Mouse (Mus musculus) G1E (cell line): Measurements from ENCODE around the gene Tmem106a. TPM values are rescaled to one million over a fixed set of nuclear protein-coding genes. Genes with fewer than 3 reads are reported as not detected.

Experiments
- ATAC-seq: 2 replicates; pipeline ENCODE4 v1.8.0; 2016; ENCODE audit warnings: mild to moderate bottlenecking; ENCODE audit not compliant: insufficient number of reproducible peaks, poor library complexity, low FRiP score, severe bottlenecking; ENCODE audit errors: extremely low read depth
- DNase-seq: peaks from one replicate; pipeline ENCODE4 v3.0.0; 2012; ENCODE audit warnings: low spot score
- H3K27me3 ChIP-seq: 2 replicates; pipeline ENCODE4 v1.6.1; 2012; ENCODE audit warnings: mild to moderate bottlenecking, low read length, inconsistent platforms; ENCODE audit not compliant: insufficient read depth
- H3K36me3 ChIP-seq: replicated peaks from 2 replicates; pipeline ENCODE3; 2012; ENCODE audit warnings: mild to moderate bottlenecking, inconsistent platforms
- H3K4me1 ChIP-seq: 2 replicates; pipeline ENCODE4 v1.6.1; 2012; ENCODE audit warnings: low read depth, low read length, inconsistent platforms, mixed read lengths; ENCODE audit not compliant: insufficient read depth
- H3K4me3 ChIP-seq: 2 replicates; pipeline ENCODE4 v1.5.1; 2012; ENCODE audit warnings: low read depth, mild to moderate bottlenecking, inconsistent platforms, low read length, moderate library complexity, mixed read lengths
- H3K9me3 ChIP-seq: replicated peaks from 2 replicates; pipeline ENCODE4 v1.6.1; 2012; ENCODE audit warnings: inconsistent platforms
- CTCF ChIP-seq: IDR thresholded peaks from 2 replicates; pipeline ENCODE4 v1.5.1; 2012; ENCODE audit warnings: low read depth, low read length, inconsistent platforms, mixed read lengths
- GATA1 ChIP-seq: IDR thresholded peaks from 2 replicates; pipeline ENCODE4 v1.6.1; 2012; ENCODE audit warnings: borderline replicate concordance, low read length, inconsistent platforms, mixed read lengths
- GATA2 ChIP-seq: IDR thresholded peaks from 2 replicates; pipeline ENCODE4 v1.6.1; 2012; ENCODE audit warnings: low read depth, low read length, inconsistent platforms, borderline replicate concordance
- POLR2AphosphoS5 ChIP-seq: IDR thresholded peaks from 2 replicates; pipeline ENCODE4 v1.6.1; 2012; ENCODE audit warnings: low read depth, low read length, inconsistent platforms; ENCODE audit not compliant: insufficient replicate concordance
- TAL1 ChIP-seq: conservative IDR thresholded peaks from 2 replicates; pipeline ENCODE4 v1.6.1; 2012; ENCODE audit warnings: low read depth, low read length, inconsistent platforms, mixed read lengths
- polyA plus RNA-seq: library from polyadenylated mRNA; stranded (reverse); fragments of >175 nt; gene quantifications from 2 replicates; pipeline ENCODE4 v1.2.3, GENCODE M21; 2012
- total RNA-seq, 2 experiments: library from RNA; stranded (forward) in 1 of 2; stranded (reverse) in 1 of 2; fragments of 200-1000 nt in 1 of 2; fragments of >200 nt in 1 of 2; fragmentation: Nextera tagmentation in 1 of 2; gene quantifications; 2 replicates each; pipeline ENCODE4 v1.2.3; 2014 to 2017

The Tmem106a gene
- total and polyA plus RNA-seq, 3 experiments: 1.00 to 7.8 (median 2.9) TPM

GRCm38 (mm10) chr11:101552476-101553300 is 29.4 kb upstream of the Tmem106a start:
- DNase-seq (peak; percentile 90), ATAC-seq (peak; percentile 87)
- TF ChIP-seq GATA1 (no peak), CTCF (no peak), GATA2 (no peak), TAL1 (no peak), POLR2AphosphoS5 (no peak)
- peak overlapping the region; percentile 73 for H3K4me3 ChIP-seq
- H3K27me3 ChIP-seq: no peaks in the 10 kb centered on the region
- peaks cover 45% of the 10 kb centered on the region for H3K36me3 ChIP-seq
- H3K4me1 ChIP-seq: peaks cover 24% of the 10 kb centered on the region
- H3K9me3 ChIP-seq: no peaks in the 10 kb centered on the region

- peaks cover 44% of the 10 kb centered on the region for H3K36me3 ChIP-seq
- no peak for ATAC-seq
- DNase-seq: no peak
- no peaks in the 10 kb centered on the region for H3K27me3 ChIP-seq
- TF ChIP-seq TAL1 (no peak), CTCF (no peak), GATA2 (no peak), GATA1 (no peak), POLR2AphosphoS5 (no peak)
- no peaks in the 10 kb centered on the region for H3K9me3 ChIP-seq
- H3K4me3 ChIP-seq: peak overlapping the region; percentile 73
- H3K4me1 ChIP-seq: peaks cover 24% of the 10 kb centered on the region
Observed at GRCm38 (mm10) chr11:101553354-101553930, 28.6 kb upstream of the Tmem106a start.

GRCm38 (mm10) chr11:101556541-101556940 is 25.5 kb upstream of the Tmem106a start:
- Histone ChIP-seq H3K4me1 (peaks cover 19% of the 10 kb centered on the region), H3K36me3 (peaks cover 64% of the 10 kb centered on the region), H3K9me3 (no peaks in the 10 kb centered on the region), H3K4me3 (no peak overlapping the region), H3K27me3 (no peaks in the 10 kb centered on the region)
- TF ChIP-seq GATA2 (no peak), POLR2AphosphoS5 (no peak), TAL1 (no peak), CTCF (no peak), GATA1 (no peak)
- DNase-seq: no peak
- ATAC-seq: no peak

GRCm38 (mm10) chr11:101556954-101557353 is 25.1 kb upstream of the Tmem106a start:
- Histone ChIP-seq H3K4me3 (no peak overlapping the region), H3K4me1 (peaks cover 19% of the 10 kb centered on the region), H3K36me3 (peaks cover 67% of the 10 kb centered on the region), H3K27me3 (no peaks in the 10 kb centered on the region), H3K9me3 (no peaks in the 10 kb centered on the region)
- no peak for TF ChIP-seq GATA1
- TF ChIP-seq TAL1: no peak
- TF ChIP-seq POLR2AphosphoS5: no peak
- no peak for TF ChIP-seq GATA2
- TF ChIP-seq CTCF: no peak
- no peak for DNase-seq
- ATAC-seq: no peak

- DNase-seq (no peak), ATAC-seq (no peak)
- H3K27me3 ChIP-seq: no peaks in the 10 kb centered on the region
- H3K4me3 ChIP-seq: no peak overlapping the region
- H3K4me1 ChIP-seq: peaks cover 8% of the 10 kb centered on the region; the same call in 1 of the 2 replicates
- TF ChIP-seq POLR2AphosphoS5: no peak
- no peak for TF ChIP-seq GATA2
- TF ChIP-seq GATA1: no peak
- peak; percentile 48 for TF ChIP-seq CTCF
- peaks cover 87% of the 10 kb centered on the region for H3K36me3 ChIP-seq
- no peaks in the 10 kb centered on the region for H3K9me3 ChIP-seq
Observed at GRCm38 (mm10) chr11:101562391-101562790, 19.7 kb upstream of the Tmem106a start.

DNA sequence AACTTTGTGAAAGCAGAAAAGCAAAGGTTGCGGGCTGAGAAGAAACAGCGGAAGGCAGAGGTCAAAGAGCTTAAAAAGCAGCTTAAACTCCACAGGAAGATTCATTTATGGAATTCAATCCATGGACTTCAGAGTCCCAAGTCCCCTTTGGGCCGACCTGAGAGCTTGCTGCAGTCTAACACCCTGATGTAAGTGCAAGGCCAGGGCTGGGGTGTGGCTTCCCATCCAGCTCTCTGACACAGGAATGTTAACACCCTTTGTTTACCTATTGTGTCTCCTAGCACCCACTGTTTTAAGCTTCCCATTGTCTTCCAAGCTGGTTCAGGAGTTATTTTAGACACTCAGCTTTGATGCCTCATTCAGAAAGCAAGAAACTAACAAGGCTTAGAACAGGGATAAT is 13.6 kb upstream of the Tmem106a start:
- no peak for TF ChIP-seq GATA2
- no peak for TF ChIP-seq CTCF
- TF ChIP-seq TAL1: no peak
- TF ChIP-seq POLR2AphosphoS5: no peak
- TF ChIP-seq GATA1: no peak
- peaks cover 91% of the 10 kb centered on the region for H3K36me3 ChIP-seq
- DNase-seq: no peak

More for the DNA sequence above, 13.6 kb upstream of the Tmem106a start:
- Histone ChIP-seq H3K27me3 (no peaks in the 10 kb centered on the region), H3K4me1 (no peaks in the 10 kb centered on the region), H3K4me3 (no peak overlapping the region), H3K9me3 (no peaks in the 10 kb centered on the region)
- ATAC-seq: no peak
